Mouse (Mus musculus) neural tube, embryonic 14.5 days (tissue): ENCODE measurements around the gene 5730522E02Rik. TPM values are rescaled to one million over a fixed set of nuclear protein-coding genes. Genes with fewer than 3 reads are reported as not detected.

Experiments
- ATAC-seq: fragments of 200-750 bp; cut with Nextera tagmentation; 2 replicates; pipeline ENCODE4 v1.8.0; 2017; ENCODE audit warnings: low read depth, mild to moderate bottlenecking, moderate TSS enrichment, moderate library complexity
- H3K27ac ChIP-seq: fragments of 300-500 bp; sonication (generic); 2 replicates; pipeline ENCODE4 v1.5.1; 2014; ENCODE audit warnings: low read depth, mild to moderate bottlenecking, control low read depth, low read length, moderate library complexity, mixed read lengths
- H3K27me3 ChIP-seq: fragments of 300-500 bp; sonication (generic); 2 replicates; pipeline ENCODE4 v1.6.1; 2014; ENCODE audit warnings: low read length; ENCODE audit not compliant: control insufficient read depth, insufficient read depth
- H3K36me3 ChIP-seq: fragments of 300-500 bp; sonication (generic); 2 replicates; pipeline ENCODE4 v1.6.1; 2014; ENCODE audit warnings: low read length, mixed read lengths; ENCODE audit not compliant: control insufficient read depth, insufficient read depth
- H3K4me1 ChIP-seq: fragments of 300-500 bp; sonication (generic); 2 replicates; pipeline ENCODE4 v1.6.1; 2014; ENCODE audit warnings: low read length; ENCODE audit not compliant: control insufficient read depth, insufficient read depth
- H3K4me2 ChIP-seq: fragments of 300-500 bp; sonication (generic); 2 replicates; pipeline ENCODE4 v1.6.1; 2014; ENCODE audit warnings: mild to moderate bottlenecking, low read depth, low read length, control low read depth
- H3K4me3 ChIP-seq: fragments of 300-500 bp; sonication (generic); 2 replicates; pipeline ENCODE4 v1.5.1; 2014; ENCODE audit warnings: low read depth, low read length, control low read depth, mixed read lengths
- H3K9ac ChIP-seq: fragments of 300-500 bp; sonication (generic); replicated peaks from 2 replicates; pipeline ENCODE4 v1.6.1; 2014; ENCODE audit warnings: low read depth, mild to moderate bottlenecking, control low read depth, low read length, mixed read lengths
- H3K9me3 ChIP-seq: fragments of 300-500 bp; sonication (generic); 2 replicates; pipeline ENCODE4 v1.6.1; 2016; ENCODE audit warnings: low read length; ENCODE audit not compliant: control insufficient read depth
- WGBS: fragments of 180-500 bp; shearing (Covaris S2); extraction: QIAGEN DNeasy Blood & Tissue Kit; methylation state at CpG from one replicate; pipeline ENCODE4 v1.1.7; 2014; 5-methylcytosine and 5-hydroxymethylcytosine counted together
- polyA plus RNA-seq: library from polyadenylated mRNA; unstranded; fragments of >200 nt; fragmentation: Nextera tagmentation; extraction: Ambion mirVana; gene quantifications from 2 replicates; pipeline ENCODE4 v1.2.1, GENCODE M21; 2014

Gene 5730522E02Rik
- polyA plus RNA-seq, 1 experiment from 2014 or later = 20.0 TPM

DNA sequence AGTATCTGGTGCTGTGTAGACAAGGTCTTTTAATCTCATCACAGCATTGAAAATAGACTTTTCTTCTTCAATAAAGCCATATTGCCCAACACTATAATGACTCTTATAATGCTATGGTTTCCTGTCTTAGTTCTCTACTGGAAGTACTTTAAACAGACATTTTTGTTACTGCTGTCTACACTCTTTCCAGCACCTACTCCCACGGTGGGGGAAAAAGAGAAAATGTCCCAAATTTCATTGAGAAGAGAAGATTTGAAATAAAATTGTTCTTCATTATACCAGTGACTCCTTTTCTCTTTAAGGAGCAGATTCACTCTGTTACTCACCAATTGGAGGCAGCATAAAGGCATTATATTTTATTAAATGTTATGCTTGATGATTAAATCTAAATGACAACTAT, 72.5 kb downstream of the 5730522E02Rik start:
- ATAC-seq = no peak
- no peaks in the 10 kb centered on the region for H3K27me3 ChIP-seq
- no peak overlapping the region for H3K4me3 ChIP-seq
- no peak overlapping the region for H3K27ac ChIP-seq
- 88% methylated on average over 1 of the region's 1 CpGs for WGBS
- H3K4me1 ChIP-seq = no peaks in the 10 kb centered on the region
- no peaks in the 10 kb centered on the region for H3K36me3 ChIP-seq
- H3K4me2 ChIP-seq = no peak overlapping the region
- H3K9me3 ChIP-seq = no peaks in the 10 kb centered on the region
- H3K9ac ChIP-seq = no peak overlapping the region

DNA sequence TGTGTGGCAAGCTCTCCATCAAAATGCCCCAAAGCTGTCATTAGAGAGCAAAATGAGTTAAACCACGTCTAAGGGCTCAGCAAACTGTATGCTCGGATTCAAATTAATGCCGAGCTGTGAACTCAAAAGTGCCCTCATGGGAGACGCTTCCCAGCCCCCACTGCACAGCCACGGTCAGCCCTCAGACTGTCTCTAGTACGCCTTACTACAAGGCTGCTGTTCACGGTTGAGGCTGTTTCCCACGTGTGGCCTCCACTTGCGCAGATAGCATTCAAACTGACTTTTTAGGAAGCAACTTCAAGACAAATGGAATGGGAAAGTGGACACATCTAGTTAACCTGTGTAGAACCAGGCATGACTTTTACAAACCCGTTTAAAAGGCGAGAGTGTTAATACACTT, 79.7 kb downstream of the 5730522E02Rik start:
- no peak overlapping the region for H3K9ac ChIP-seq
- H3K27me3 ChIP-seq = no peaks in the 10 kb centered on the region
- H3K4me3 ChIP-seq = no peak overlapping the region
- no peak overlapping the region for H3K27ac ChIP-seq
- no peaks in the 10 kb centered on the region for H3K36me3 ChIP-seq
- peaks cover 3% of the 10 kb centered on the region; the same call in 1 of the 2 replicates for H3K4me1 ChIP-seq
- 39% methylated on average over 11 of the region's 11 CpGs for WGBS
- no peaks in the 10 kb centered on the region for H3K9me3 ChIP-seq
- H3K4me2 ChIP-seq = no peak overlapping the region
- ATAC-seq = no peak

DNA sequence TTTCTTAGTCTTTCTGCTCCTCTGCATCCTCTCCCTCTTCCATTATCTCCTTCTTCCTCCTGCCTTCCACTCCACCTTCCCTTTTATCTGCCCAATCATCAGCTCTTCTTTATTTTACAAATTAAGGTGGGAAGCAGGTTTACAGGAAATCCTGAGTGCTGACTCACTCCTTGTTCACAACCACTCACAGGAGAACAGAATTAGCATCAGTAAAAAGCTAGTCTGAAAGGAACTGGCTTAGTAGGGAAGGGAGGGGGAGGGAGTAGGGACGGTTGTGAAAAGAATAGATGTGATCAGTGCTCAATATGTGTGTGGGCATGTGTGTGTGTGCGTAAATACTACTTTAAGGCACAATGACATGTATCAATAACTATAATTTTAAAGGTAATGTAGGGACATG, 81.5 kb downstream of the 5730522E02Rik start:
- ATAC-seq = no peak
- H3K27me3 ChIP-seq = no peaks in the 10 kb centered on the region
- 58% methylated on average over 2 of the region's 2 CpGs for WGBS
- H3K27ac ChIP-seq = no peak overlapping the region
- H3K36me3 ChIP-seq = no peaks in the 10 kb centered on the region
- peaks cover 3% of the 10 kb centered on the region; the same call in 1 of the 2 replicates for H3K4me1 ChIP-seq
- no peak overlapping the region for H3K9ac ChIP-seq
- H3K9me3 ChIP-seq = no peaks in the 10 kb centered on the region
- H3K4me3 ChIP-seq = no peak overlapping the region
- H3K4me2 ChIP-seq = no peak overlapping the region

DNA sequence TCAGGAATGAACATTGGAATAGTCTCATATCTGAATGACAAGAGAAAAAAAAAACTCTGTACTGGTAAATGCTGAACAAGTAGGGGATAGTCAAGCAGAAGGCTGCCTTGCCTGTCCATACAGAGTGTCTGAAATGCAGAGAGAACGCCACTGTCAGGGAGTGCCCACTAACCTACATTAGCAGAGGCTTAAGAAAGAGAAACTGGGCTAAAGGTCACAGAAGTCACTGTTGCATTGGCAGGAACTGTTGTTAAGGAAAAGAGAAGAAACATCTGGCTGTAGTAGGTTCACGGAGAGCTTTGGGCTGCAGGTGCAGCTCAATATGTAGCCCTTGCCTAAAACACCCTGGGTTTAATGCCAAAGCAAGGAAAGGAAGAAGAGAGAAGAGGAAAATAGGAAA, 82.2 kb downstream of the 5730522E02Rik start:
- Histone ChIP-seq H3K9ac (no peak overlapping the region), H3K4me2 (no peak overlapping the region), H3K27ac (no peak overlapping the region), H3K36me3 (no peaks in the 10 kb centered on the region), H3K27me3 (no peaks in the 10 kb centered on the region), H3K4me3 (no peak overlapping the region), H3K4me1 (peaks cover 3% of the 10 kb centered on the region; the same call in 1 of the 2 replicates), H3K9me3 (no peaks in the 10 kb centered on the region)
- no peak for ATAC-seq
- WGBS = 70% methylated on average over 2 of the region's 2 CpGs

DNA sequence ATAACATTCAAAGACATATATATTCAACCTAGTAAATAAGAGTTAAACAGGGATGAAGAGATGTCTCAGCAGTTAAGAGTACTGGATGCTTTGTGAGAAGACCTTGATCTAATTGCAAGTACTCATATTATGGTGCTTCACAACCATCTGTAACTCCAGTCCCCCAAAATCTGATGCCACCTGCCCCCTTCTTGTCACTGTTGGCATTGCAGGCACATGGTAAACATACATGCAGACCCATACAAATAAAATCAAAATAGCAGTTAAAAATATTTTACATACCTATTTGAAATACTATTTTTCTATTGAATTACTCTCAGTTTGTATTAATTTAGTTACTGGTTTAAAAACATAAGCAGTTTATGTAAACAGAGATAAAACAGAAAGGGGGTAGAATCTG, 84.6 kb downstream of the 5730522E02Rik start:
- Histone ChIP-seq H3K9ac (no peak overlapping the region), H3K4me1 (peaks cover 10% of the 10 kb centered on the region; the same call in 1 of the 2 replicates), H3K4me3 (no peak overlapping the region), H3K9me3 (no peaks in the 10 kb centered on the region), H3K4me2 (no peak overlapping the region), H3K27ac (no peak overlapping the region), H3K27me3 (no peaks in the 10 kb centered on the region), H3K36me3 (no peaks in the 10 kb centered on the region)
- no peak for ATAC-seq

DNA sequence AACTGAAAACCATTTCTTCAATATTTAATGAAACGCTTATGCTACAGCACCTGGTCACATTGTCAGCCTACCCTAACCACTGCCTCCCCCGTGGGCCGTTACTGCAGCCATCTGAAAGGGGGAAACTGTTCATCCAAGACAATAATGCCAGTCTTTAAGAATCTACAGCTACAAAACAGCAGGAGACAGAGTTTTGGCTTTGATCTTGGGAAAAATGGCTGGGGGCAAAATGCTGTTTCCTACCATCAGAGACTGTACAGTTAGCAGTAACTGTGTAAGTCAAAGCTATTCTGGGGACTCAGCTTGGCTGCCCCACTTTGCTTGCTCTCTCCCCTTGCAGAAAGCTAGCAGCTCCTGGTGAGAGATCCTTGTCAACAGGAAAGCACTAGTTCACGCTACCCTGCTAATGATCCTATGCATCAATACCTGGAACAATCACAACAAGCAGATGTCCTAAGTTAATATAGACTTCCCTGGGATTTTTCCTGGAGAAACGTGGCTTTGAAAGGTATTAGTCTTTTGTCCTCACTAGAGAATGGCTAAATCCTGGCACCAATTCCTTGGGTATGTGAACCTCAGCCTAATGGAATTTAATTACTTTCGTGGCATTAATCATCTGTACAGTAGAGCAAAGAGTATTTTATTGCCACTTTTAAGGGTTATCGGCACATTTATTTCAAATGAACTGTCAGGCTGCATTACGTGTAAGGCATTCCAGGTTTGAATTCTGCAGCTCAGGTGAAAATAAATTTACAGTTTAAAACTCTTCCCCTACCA, 89.6 kb downstream of the 5730522E02Rik start:
- H3K27ac ChIP-seq = peak overlapping the region; percentile 74
- H3K4me2 ChIP-seq = peak overlapping the region; percentile 26; the same call in 1 of the 2 replicates
- ATAC-seq = peak; percentile 85

DNA sequence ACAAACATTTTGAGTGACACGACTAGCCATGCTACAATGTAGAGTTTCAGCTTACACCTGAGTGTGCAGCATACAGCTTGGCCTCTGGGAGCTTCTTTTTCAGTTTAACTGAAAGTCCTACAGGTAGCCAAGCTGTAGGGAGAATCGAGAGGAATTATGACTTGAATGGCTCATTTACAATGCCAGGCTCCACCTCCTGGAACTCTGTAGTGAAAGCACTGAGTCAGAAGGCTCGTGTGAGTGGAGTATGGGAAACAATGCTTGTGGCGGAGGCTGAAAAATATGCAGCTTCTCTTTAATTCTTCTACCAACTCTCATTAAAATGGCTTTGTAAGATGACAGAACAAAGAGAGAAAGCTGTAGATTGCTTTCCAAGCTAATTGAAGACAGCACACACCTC, 92.9 kb downstream of the 5730522E02Rik start:
- no peaks in the 10 kb centered on the region for H3K27me3 ChIP-seq
- H3K36me3 ChIP-seq = no peaks in the 10 kb centered on the region

More for the DNA sequence above, 89.6 kb downstream of the 5730522E02Rik start:
- no peak overlapping the region for H3K9ac ChIP-seq
- H3K4me3 ChIP-seq = no peak overlapping the region
- peaks cover 8% of the 10 kb centered on the region; the same call in 1 of the 2 replicates for H3K4me1 ChIP-seq
- H3K27me3 ChIP-seq = no peaks in the 10 kb centered on the region
- WGBS = 17% methylated on average over 8 of the region's 8 CpGs
- H3K9me3 ChIP-seq = no peaks in the 10 kb centered on the region
- H3K36me3 ChIP-seq = no peaks in the 10 kb centered on the region

DNA sequence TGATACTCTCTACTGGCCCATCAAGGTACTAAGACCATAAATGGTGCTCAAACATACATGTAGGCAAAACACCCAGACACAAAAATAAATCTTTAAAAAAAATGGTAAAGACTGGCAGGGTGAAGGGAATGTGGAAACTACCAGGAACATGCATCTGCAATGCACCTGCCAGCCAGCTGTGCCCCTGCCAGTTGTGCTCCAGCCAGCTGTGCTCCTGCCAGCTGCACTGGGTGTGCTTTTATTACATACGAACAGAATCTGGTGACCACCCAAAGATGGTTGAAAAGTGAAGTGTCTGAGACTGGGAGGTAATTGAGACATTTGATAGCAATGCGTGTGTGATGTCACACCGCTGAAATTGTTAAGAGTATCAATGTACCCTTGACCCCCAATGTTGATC, 98.4 kb downstream of the 5730522E02Rik start:
- 87% methylated on average over 3 of the region's 3 CpGs for WGBS
- H3K4me3 ChIP-seq = no peak overlapping the region
- H3K27me3 ChIP-seq = no peaks in the 10 kb centered on the region
- no peaks in the 10 kb centered on the region for H3K4me1 ChIP-seq
- ATAC-seq = no peak
- no peak overlapping the region for H3K27ac ChIP-seq
- H3K9me3 ChIP-seq = no peaks in the 10 kb centered on the region
- no peaks in the 10 kb centered on the region for H3K36me3 ChIP-seq
- H3K4me2 ChIP-seq = no peak overlapping the region
- H3K9ac ChIP-seq = no peak overlapping the region

More for the DNA sequence above, 92.9 kb downstream of the 5730522E02Rik start:
- Histone ChIP-seq H3K4me3 (no peak overlapping the region), H3K4me1 (peaks cover 8% of the 10 kb centered on the region; the same call in 1 of the 2 replicates), H3K9ac (no peak overlapping the region), H3K27ac (no peak overlapping the region), H3K4me2 (no peak overlapping the region), H3K9me3 (no peaks in the 10 kb centered on the region)
- WGBS = 44% methylated on average over 4 of the region's 4 CpGs
- no peak for ATAC-seq

DNA sequence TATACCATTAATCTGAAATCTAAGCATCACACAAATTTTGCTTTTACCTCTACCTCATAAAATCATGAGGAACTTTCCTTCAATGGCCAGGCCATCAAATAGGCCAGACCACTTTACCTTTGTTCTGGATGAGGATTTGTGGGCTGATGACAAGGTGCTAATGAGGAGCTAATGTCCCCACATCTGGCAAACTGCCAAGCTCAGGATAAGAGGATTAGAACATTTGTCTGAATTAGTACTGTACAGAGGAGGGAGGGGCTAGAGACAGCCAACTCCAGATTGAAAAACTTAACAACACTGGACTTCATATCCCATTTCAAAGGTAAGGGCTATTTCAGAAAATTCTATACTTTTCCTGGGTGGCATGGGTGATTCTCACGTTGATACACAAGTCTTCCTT, 101.9 kb downstream of the 5730522E02Rik start:
- ATAC-seq = peak; percentile 47; the same call in 1 of the 2 replicates
- 79% methylated on average over 1 of the region's 1 CpGs for WGBS
- Histone ChIP-seq H3K4me2 (no peak overlapping the region), H3K9ac (no peak overlapping the region), H3K36me3 (no peaks in the 10 kb centered on the region), H3K9me3 (no peaks in the 10 kb centered on the region), H3K27me3 (no peaks in the 10 kb centered on the region), H3K4me3 (no peak overlapping the region), H3K27ac (no peak overlapping the region), H3K4me1 (peaks cover 3% of the 10 kb centered on the region; the same call in 1 of the 2 replicates)
